Mouse (Mus musculus) T-cell, adult 2 months (primary cell): Measurements from ENCODE around the gene Slc6a16.
A peak's percentile ranks its signal among the peaks of the same experiment; 100 is the strongest.

Experiments used
- DNase-seq: peaks from one replicate; pipeline ENCODE4 v3.0.0; 2022; ENCODE audit warnings: low spot score

The Slc6a16 gene

DNA sequence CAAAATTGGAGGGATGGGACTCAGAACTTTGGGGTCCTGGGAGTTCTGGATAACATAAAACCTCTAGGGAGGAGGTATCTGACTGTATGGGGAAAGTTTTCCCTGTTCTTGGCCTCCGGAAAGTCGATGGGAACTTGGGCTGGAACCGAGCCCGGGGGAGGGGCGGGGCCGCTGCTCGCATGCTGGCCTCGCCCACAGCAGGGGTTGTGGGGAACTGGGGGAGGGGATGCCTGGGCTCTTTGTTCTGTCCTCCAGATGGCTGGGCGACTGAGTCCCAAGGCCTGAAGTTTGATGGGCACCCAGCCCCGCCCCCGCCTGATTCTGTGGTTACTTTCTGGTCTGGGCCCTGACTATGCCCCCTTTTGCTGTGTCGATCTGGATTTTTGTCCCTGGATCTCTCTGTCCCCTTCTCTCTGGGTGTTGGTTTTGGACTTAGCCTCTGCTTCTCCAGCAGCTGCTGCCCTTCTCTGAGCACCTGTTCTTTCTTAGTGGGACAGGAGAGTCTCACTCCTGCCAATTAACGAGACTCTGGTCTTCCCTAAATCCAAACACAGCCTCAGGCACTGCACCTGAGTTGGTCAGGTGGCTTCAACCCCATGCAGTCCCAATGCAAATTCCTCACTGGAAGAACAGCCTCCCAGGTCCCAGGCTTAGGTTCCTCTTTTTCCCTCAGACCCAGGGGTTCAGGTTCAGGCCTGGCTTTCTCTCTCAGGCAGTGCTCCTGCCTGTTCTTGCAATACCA is 24.3 kb upstream of the Slc6a16 start:
- DNase-seq: no peak

DNA sequence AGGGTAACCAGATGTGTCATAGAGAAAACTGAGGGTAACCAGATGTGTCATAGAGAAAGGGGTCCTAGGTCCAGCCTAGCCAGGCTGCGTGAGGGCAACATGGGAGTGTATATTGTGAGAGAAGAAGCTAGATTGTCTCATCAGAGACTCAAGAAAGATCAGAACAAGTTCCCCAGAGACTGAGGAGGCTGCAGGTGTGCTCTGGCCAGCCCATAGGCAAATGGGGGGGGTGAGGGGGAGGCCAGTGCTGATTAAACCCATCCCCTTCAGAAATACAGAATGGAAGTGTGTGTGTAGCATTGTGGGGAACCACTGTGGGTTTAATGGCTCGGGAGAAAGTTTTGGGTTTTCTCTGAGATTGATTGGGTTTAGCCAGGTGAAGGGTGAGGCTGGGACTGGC is 19.2 kb upstream of the Slc6a16 start:
- DNase-seq: no peak

DNA sequence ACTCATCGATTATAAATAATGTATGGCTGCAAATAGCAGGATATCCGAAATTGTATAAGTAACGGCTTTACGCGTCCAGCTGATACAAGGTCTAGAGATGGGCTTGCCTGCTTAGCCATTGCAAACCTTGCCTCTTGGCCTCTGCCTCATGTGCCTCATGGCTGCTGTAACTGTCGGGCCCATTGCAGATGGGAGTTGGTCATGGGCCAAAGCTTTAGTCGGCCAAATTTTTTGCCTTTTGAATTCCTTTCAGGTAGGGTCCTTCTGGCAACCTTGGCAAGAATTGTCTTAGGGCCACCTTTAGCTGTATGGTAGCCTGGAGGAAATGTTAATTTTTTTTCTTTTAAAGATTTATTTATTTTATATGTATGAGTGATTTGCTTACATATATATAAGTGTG is 16.1 kb upstream of the Slc6a16 start:
- DNase-seq: no peak

DNA sequence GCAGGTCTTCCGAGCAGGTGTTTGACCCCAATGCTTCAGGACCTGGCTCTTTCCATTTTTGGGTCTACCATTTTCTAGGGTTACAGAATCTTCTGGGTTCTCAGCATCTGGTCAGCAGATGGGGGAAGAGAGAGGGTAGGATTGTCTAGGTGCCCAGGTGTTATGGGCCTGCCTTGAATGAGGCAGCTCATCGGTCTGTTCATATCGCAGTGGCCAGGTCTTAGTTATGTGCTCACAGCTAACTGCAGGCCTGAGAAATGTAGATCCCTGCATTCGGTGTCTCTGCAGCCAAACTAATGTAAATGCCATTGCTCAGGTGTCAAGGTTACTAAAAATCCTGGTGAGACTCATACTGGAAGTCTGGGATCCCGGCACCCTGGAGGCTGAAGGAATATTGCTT is 14.5 kb upstream of the Slc6a16 start:
- no peak for DNase-seq

DNA sequence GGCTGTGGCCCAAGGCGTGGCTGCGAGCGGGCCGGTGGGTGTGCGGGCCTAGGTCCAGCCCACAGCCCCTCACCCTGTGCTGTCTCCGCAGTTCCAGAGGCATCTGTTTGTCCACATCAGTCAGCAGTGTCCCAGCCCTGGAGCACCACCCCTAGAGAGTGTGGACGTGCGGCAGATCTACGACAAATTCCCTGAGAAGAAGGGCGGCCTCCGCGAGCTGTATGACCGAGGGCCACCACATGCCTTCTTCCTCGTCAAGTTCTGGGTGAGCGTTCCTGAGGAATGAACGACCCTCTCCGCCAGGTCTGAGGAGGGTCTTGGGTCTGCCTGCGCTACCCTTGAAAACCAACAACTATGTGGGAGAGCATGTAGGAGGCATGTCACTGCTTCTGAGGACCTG is 12.3 kb upstream of the Slc6a16 start:
- DNase-seq: no peak

DNA sequence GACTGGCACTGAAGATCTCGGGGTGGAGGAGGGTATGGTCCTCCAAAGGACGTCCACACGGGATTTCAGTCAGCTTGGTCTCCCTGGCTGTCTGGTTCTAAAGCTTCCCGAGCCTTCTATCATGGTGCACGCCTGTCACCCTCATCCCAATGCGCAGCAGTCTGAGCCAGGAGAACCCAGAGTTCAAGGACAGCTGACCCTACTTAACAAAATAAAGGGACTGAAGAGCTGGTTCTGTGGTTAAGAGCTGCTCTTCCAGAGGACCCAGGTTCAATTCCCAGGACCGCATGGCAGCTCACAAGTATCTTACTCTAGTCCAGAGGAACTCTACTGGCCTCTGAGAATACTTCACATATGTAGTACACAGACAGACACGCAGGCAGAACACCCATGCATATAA is 11.8 kb upstream of the Slc6a16 start:
- DNase-seq: no peak

DNA sequence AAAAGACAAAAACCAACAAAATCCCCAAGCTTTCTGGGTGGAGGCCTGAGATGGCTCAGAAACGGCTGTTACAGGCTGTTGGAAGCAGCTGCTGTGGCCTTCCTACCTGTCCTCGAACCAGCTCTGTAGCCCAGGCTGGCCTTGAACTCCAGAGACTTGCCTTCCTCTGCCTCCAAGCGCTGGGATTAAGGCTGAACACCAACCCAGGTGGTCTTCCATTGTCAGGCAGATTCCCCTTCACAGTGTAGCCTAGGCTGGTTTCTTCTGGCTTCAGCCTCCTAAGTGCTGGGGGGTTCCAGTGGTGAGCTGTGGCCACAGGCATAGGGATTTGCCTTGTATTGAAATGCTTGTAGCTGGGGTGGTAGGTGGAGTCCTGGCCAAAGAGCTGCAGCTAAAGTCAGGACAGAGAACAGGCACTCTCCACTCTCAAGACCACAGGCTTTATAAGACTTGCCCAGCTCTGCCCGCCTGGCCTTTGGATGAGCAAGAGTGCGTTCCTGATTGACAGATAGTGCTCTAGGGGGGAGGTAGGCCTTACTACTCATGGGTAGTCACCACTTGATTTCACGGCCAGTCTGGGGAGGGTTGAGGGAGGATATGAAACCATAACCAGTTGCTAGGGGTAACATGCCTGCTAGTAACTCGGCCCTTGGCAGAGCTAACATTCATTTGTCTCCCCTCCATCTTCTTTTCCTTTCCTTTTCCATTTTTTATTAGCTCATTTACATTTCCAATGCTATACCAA is 11.3 kb upstream of the Slc6a16 start:
- DNase-seq: no peak

DNA sequence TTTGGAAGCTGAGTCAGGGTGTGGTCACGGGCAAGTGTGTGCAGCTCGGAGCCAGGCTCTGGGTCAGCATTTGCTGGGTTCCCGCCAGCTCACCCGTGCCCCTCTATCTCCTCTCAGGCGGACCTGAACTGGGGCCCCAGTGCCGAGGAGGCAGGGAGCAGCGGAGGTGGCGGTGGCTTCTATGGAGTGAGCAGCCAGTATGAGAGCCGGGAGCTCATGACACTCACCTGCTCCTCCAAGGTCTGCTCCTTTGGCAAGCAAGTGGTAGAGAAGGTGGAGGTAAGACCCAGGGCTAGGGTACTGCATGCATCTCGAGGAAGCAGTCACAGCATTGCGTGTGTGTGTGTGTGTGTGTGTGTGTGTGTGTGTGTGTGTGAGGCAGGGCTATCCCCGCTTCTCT is 9.7 kb upstream of the Slc6a16 start:
- no peak for DNase-seq

DNA sequence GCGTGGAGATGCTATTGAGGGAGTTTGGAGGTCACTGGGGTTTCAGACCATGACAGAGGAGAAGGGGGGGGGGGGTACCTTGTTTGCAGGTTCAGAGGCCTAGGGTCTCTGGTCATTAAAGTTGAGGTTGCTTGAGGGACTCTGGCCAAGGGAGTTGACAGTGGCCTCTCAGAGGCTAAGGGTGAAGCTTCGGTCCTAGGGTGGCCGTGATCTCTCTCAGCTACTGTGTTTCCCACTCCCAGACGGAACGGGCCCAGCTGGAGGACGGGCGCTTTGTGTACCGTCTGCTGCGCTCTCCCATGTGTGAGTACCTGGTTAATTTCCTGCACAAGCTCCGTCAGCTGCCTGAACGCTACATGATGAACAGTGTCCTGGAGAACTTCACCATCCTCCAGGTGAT is 8.9 kb upstream of the Slc6a16 start:
- no peak for DNase-seq

DNA sequence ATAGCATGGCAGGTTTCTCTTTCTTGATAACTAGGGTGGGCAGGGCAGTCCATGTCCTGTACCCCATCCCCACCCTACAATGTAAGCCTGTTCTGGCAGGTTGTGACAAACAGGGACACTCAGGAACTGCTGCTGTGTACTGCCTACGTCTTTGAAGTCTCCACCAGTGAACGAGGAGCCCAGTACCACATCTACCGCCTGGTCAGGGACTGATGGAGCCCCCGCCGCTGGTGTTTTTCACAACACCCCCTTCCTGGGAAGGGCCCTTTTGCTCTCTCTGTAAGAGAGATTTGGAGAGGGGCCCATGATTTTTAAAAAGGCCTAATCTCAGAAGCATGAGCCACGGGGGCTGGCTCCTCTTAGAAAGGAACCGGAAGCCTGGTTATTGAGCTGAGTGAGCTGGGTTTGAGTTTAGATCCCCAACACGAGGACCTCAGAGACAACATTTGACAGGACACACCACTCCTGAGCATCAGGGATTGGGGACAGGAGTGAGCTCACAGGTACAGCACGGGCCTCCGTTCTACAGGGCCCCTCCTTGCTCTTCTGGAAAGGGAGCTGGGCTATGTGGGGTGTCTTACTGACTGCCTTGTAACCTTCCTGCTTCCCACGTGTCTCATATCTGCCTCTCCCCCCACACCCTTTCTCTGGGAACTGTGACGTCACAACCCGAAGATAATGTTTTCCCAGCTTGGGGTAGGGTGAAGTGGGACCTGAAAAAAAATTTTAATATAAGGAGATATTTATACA is 8.0 kb upstream of the Slc6a16 start:
- no peak for DNase-seq

DNA sequence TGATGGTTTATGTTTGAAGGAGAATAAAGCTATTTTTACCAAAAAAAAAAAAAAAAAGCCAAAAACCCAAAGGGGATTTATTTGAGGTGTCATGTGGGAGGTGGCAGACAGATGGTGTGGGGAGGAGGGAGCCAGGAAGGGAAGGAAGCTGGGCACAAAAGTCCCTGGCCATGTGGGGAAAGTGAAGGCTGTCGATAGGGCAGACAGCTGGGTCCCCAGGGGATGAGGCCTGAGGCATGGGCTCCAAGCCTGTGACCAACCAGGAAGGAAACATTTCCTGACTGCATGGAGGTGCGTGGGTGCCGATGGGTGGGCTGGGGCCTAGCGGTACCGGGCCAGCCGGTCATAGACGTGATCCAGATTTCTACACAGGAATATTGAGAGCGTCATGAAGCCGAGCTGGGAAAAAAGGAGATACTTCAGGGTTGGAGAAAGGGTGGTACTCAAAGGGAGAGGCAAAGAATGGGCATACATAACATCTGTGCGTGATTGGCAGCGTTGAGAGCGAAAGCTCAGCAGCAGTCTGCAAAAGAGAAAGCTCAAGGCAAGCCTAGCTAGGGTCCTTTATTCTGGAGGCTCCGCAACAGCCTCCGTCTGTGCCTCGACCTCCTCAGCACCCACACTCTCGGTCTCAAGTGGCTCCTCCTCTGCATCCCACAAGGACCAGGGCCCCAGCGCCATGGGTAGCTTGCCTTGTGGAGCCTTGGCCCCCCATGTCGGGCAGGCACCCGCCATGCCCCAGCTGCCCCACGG is 7.1 kb upstream of the Slc6a16 start:
- no peak for DNase-seq

DNA sequence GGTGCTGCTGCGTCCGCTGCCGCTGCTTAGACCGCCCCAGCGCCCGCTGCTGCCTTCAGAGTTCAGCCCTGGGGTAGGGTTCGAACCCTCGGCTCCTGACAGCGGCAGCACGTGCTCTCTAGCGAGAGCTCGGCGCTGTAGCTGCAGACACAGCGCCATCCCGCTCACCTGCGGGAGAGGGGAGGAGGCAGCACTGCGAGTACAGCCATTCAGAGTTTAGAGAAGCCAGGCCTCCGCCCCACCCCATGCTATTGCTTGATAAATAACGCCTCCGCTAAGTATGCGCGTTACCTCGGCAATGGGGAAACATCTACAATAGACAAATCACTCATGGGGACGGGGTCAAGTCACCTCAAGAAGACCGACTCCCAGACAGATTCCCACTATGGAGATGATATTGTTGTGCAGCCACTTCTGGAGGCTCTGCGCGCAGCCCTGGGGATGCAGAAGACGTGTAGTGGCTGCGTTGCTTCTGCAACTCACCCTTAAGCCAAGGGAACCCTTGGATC is 6.5 kb upstream of the Slc6a16 start:
- no peak for DNase-seq

DNA sequence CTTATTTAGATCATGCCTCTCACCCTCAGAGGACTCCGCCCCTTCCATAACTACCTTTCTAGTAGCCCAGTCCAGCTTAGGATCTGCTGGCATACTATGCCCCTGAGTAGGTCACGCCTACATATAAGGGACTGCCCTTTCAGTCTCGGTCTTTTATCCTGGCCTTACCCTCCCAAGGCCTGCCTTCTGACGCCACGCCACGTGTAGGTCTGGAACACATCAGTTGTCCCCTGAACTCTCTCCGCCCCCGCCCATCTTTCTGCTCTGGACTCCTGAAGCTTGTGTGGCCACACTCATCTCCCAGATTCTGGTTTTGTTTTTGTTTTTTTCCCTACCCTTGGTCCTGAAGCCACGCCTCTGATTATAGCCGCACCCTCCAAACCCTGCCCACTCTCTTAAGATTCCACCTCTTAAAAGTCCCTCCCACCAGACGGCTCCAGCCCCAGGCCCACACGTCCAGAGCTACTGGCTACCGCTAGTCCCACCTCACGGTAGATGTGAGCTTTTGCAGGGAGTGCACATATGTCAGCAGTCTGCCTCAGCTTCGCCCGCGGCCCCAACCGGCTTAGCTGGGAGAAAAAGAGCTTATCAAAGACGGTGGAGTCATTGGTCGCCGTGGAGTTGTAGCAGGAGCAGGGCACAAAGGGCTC is 5.8 kb upstream of the Slc6a16 start:
- DNase-seq: no peak

DNA sequence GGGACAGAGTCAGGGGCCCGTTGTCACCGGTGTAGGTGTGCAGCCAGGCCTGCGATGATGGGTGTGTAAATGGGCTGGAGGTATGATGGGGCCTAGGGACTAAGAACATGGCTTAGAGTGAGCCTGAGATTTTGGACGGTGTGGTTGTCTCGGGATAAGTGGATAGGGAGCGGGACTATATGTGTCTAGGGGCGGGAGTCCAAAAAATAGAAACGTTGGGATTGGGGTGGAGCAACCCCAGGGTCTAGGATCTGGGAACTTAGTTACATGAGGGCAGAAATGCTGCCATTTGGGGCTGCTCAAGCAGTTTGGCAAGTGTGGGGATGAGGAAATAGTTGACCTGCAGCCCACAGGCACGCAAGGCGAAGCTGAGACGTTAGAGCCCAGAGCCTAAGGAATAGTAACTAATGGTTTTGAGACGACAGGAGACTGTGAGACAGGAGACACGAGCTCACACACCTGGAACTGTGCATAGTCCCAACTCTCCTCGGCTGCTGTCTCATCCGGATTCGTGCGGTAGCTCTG is 5.2 kb upstream of the Slc6a16 start:
- DNase-seq: no peak

DNA sequence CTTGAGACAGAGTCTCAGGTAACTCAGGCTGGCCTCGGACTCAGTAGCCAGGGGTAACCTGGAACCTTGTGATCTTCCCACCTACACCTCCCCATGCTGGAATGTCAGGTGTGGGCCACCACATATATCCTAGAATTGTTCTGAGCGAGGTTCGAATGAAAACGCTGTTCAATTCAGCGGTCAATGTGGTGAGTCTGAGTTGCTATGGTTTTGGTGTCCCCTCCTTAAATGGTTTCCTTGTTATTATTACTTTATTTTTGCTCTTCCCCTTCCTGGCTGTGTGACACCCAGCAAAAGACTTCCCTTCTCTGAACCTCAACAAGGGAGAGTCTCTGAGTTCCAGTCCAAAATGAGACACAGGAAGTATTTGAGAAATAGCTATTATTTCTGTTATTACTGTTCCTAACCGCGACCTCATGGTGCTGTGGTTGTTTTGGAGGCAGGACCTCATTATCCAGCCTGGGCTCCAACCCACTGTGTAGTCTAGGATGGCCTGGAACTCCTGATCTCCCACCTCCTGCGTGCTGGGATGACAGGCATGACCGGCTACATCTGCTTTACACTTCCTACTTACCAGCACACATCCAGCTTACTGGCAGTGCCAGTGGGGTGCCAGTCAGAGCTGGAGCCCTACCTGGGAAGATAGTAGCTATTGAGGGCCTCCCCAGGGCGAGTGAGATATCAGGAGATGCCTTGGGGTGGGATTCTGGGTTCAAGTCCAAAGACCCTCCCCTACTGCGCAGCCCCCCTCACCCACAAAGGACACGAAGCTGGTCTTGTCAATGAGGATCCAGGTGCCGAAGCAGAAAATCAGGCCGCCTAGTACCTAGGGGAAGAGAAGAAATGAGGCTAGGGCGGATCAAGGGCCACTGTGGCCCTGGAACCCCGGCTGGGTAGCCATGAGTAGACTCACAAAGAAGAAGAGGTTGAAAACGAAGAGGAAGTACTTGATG is 2.9 kb upstream of the Slc6a16 start:
- no peak for DNase-seq

DNA sequence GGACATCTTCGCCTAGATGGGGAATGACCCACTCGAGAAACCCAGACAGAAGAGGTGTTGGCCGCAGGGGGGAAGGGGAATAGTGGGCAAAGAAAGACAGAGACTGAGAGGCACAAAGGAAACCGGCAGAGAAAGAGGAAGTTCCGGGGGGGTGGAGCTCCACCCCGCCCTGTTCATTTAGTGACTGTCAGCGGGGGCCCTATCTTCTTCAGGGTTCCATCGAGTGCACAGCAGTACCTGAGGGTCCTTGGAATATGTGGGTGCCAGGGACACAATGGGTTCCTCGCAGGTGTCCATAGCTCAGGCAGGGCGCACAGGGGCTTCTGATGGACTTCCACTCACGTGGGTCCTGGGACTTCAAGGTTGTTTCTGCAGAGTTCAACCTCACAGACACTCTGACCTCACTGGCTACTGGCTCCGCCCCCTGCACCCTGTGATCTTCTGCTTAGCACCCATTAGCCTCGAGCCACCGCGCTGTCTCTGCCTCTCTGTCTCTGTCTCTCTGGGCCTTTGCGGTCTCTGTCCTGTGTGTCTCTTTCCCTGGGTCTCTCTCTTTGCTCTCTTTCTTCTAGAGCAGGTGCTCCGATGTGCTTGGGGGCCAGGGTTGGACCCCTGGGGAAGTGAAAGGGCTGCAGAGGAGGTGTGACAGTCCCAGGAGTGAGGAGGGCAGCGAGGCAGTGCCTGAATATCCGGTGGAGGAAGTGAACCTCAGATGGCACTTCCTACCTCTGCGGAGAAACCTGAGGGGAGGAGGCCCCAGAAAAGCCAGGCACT is 2.0 kb upstream of the Slc6a16 start, which contains the start of gene Cd37:
Gene Cd37, minus strand, starts transcription at position 393 of the 774 bp plus-strand sequence.
- peak; percentile 82 for DNase-seq

DNA sequence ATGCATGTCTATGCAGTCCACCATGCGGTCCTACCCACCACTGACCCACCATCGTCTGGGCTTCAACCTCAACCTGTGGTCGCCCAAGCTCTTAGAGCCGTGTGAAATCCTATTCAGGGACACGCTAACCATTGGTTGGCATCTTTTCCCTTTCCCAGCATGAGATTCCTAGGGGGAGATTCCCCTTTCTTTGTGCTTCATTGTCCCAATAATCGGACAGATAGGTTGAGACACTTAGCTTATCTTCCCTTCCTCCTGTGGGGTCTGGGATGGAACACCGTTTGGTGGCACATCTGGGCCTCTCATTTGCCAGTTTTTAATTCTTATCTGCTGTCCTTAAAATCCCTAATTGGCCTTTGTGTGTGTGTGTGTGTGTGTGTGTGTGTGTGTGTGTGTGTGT is 776 bp upstream of the Slc6a16 start:
- no peak for DNase-seq

DNA sequence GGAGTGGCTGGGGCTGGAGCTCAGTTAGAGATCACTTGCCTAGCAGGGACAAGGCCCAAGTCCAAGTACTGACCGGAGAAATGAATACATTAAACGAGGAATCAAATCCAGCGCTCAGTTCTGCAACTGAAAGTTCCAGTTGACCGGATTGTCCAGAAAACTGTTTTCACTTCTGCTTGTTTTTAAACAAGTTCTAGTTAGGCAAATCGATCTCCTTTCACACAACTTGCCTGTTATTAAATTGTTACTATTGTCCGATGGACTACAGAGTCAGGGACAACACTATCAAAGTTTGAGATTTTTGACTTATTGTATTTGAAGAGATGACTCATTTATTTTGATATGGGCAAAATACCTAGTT is 484 bp downstream of the Slc6a16 start:
- no peak for DNase-seq

DNA sequence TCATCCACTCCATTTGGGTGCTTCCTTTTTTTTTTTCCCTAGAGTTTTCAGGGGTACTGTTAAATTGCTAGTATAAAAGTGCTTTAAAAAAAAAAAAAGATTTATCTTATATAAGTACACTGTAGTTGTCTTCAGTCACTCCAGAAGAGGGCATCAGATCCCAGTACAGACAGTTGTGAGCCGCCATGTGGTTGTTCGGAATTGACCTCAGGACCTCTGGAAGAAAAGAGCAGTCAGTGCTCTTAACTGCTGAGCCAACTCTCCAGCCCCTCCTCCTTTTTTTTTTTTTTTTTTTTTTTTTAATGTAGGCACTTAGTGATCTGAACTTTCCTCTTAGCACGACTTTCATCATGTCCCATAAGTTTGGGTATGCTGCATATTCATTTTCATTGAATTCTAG is 6.8 kb downstream of the Slc6a16 start:
- DNase-seq: no peak
